Mouse (Mus musculus): ENCODE results near the gene Vmn1r39. TPM values are rescaled to one million over a fixed set of nuclear protein-coding genes. Genes with fewer than 3 reads are reported as not detected.
"Not testable (repeated sequence)": the region's sequence is repeated elsewhere in the genome, so short reads cannot be mapped to it uniquely, and the experiment has no call there.

Gene Vmn1r39
- polyA plus RNA-seq (2015; fragmentation: Nextera tagmentation; extraction: Ambion mirVana): not detected in 2 replicates

DNA sequence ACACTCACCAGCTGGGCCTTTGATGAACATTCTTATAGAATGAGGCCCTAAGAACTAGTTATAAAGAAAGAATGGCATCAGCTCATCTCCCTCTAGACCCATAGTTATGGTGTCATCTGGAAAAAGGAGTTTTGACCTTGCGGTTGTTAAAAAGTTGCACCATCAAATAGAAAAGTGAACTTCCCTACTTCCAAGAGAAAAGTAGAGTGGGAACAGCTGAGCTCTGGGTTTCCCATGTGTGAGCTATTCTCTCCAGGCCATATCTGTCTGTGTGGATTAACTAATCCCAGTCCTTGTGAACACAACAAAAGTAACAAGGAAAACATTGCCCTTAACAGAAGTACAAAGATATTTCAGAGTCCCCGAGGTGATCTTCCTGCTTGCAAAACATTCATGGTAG lies at the start of gene Vmn1r39:
Vmn1r39 (minus strand) TSS at position 101 of the 400 bp plus-strand sequence.
- no peak for ATAC-seq (ENCODE audit: low FRiP score, low read depth)
- WGBS: 95% methylated on average over 2 of the region's 2 CpGs
- H3K9ac ChIP-seq: no peak within 1 kb of the TSS

GRCm38 (mm10) chr6:66859391-66859790 lies 49.0 kb upstream of the Vmn1r39 start:
- H3K4me3 ChIP-seq: no peak overlapping the region
- H3K27ac ChIP-seq (replicated peaks): no peak overlapping the region
- H3K27me3 ChIP-seq: no peaks in the 10 kb centered on the region
- ATAC-seq (ENCODE audit: low FRiP score, low read depth): no peak
- H3K4me2 ChIP-seq: no peak overlapping the region
- H3K9ac ChIP-seq: no peak overlapping the region
- no peaks in the 10 kb centered on the region for H3K36me3 ChIP-seq
- H3K9me3 ChIP-seq: no peaks in the 10 kb centered on the region
- no peaks in the 10 kb centered on the region for H3K4me1 ChIP-seq (replicated peaks)

More for the DNA sequence above, at the start of gene Vmn1r39:
- H3K27me3 ChIP-seq: no peaks in the 10 kb centered on the region
- H3K4me1 ChIP-seq (replicated peaks): no peaks in the 10 kb centered on the region
- no peaks in the 10 kb centered on the region for H3K36me3 ChIP-seq
- no peaks in the 10 kb centered on the region for H3K9me3 ChIP-seq
- no peak within 1 kb of the TSS for H3K27ac ChIP-seq (replicated peaks)
- no peak within 1 kb of the TSS for H3K4me3 ChIP-seq
- H3K4me2 ChIP-seq: no peak within 1 kb of the TSS

- H3K27ac ChIP-seq (replicated peaks): no peak overlapping the region
- H3K9ac ChIP-seq: no peak overlapping the region
- no peaks in the 10 kb centered on the region for H3K4me1 ChIP-seq (replicated peaks)
- H3K36me3 ChIP-seq: no peaks in the 10 kb centered on the region
- H3K4me3 ChIP-seq: no peak overlapping the region
- ATAC-seq (ENCODE audit: low FRiP score, low read depth): no peak
- WGBS: 91% methylated on average over 1 of the region's 1 CpGs
- H3K27me3 ChIP-seq: no peaks in the 10 kb centered on the region
- H3K4me2 ChIP-seq: no peak overlapping the region
- no peaks in the 10 kb centered on the region for H3K9me3 ChIP-seq
These were observed 47.9 kb upstream of the Vmn1r39 start for GRCm38 (mm10) chr6:66858356-66858755.

GRCm38 (mm10) chr6:66856236-66856635 lies 45.8 kb upstream of the Vmn1r39 start:
- no peak overlapping the region for H3K27ac ChIP-seq (replicated peaks)

DNA sequence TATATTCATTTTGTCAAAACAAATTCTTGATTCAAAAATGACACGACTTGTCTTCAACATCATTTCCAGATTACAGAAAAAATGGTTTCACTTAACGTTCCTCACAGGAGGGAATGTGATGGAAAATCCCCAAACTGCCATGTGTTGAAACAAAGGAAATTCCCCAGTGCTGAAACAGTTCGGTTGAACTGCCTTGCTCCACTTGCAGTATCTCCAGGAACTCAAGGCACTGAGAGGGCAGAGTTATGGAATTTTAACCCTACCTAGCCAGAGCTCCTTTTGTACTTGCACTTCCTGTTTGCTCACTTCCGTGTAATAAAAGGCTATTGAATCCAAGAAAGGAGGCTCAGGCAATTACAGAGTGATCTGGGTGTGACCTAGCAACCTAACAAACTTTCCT lies 38.5 kb upstream of the Vmn1r39 start:
- no peaks in the 10 kb centered on the region for H3K9me3 ChIP-seq
- no peak overlapping the region for H3K4me2 ChIP-seq
- H3K4me3 ChIP-seq: no peak overlapping the region
- 48% methylated on average over 4 of the region's 4 CpGs for WGBS
- H3K36me3 ChIP-seq: no peaks in the 10 kb centered on the region
- H3K27me3 ChIP-seq: no peaks in the 10 kb centered on the region
- no peak overlapping the region for H3K9ac ChIP-seq
- no peaks in the 10 kb centered on the region for H3K4me1 ChIP-seq (replicated peaks)
- no peak overlapping the region for H3K27ac ChIP-seq (replicated peaks)
- ATAC-seq (ENCODE audit: low FRiP score, low read depth): no peak

More at GRCm38 (mm10) chr6:66856236-66856635, 45.8 kb upstream of the Vmn1r39 start:
- Histone ChIP-seq H3K4me1 (replicated peaks) (no peaks in the 10 kb centered on the region), H3K4me3 (no peak overlapping the region), H3K27me3 (no peaks in the 10 kb centered on the region), H3K9ac (no peak overlapping the region), H3K9me3 (no peaks in the 10 kb centered on the region), H3K36me3 (no peaks in the 10 kb centered on the region), H3K4me2 (no peak overlapping the region)
- ATAC-seq (ENCODE audit: low FRiP score, low read depth): no peak

DNA sequence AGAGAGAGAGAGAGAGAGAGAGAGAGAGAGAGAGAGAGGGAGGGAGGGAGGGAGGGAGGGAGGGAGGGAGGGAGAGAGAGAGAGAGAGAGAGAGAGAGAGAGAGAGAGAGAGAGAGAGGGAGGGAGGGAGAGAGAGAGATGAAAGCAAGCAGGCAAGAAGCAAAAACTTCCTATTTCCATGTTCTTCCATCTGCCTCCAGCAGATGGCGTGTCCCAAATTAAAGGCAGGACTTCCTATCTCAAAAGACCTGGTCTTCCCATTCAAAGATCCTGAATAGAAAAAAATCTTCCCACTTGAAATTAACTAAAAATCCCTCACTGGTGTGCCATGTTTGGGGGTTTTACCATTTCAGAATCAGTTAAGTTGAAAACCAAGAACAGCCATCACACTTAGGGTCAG lies 30.2 kb upstream of the Vmn1r39 start:
- WGBS: 5% methylated on average over 1 of the region's 1 CpGs
- H3K4me1 ChIP-seq (replicated peaks); ATAC-seq (ENCODE audit: low FRiP score, low read depth); H3K27me3 ChIP-seq; H3K36me3 ChIP-seq; H3K9me3 ChIP-seq; H3K4me3 ChIP-seq; H3K27ac ChIP-seq (replicated peaks); H3K9ac ChIP-seq; H3K4me2 ChIP-seq: not testable (repeated sequence)

DNA sequence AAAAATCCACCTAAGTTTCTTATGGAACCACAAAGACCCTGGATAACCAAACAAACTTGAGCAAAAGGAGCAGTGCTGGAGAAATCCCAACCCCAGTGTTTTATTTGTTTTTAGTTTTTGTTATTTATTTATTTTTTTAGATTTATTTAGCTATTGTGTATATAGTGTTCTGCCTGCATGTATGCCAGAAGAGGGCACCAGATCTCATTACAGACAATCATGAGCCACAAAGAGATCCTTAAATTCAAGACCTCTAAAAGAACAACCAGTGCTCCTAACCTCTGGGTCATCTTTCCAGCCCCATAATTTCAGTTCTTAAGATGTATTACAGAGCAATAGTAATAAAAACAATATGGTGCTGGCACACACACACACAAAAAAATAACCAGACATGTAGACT lies 26.5 kb upstream of the Vmn1r39 start:
- Histone ChIP-seq H3K27ac (replicated peaks) (no peak overlapping the region), H3K4me3 (no peak overlapping the region), H3K9me3 (no peaks in the 10 kb centered on the region), H3K4me2 (no peak overlapping the region), H3K4me1 (replicated peaks) (no peaks in the 10 kb centered on the region), H3K27me3 (no peaks in the 10 kb centered on the region), H3K36me3 (no peaks in the 10 kb centered on the region), H3K9ac (no peak overlapping the region)
- no peak for ATAC-seq (ENCODE audit: low FRiP score, low read depth)

GRCm38 (mm10) chr6:66806311-66806710 lies 4.1 kb downstream of the Vmn1r39 start:
- Histone ChIP-seq H3K4me1 (replicated peaks) (no peaks in the 10 kb centered on the region), H3K4me3 (no peak overlapping the region), H3K9ac (no peak overlapping the region), H3K9me3 (no peaks in the 10 kb centered on the region), H3K27me3 (no peaks in the 10 kb centered on the region), H3K27ac (replicated peaks) (no peak overlapping the region), H3K36me3 (no peaks in the 10 kb centered on the region), H3K4me2 (no peak overlapping the region)
- no peak for ATAC-seq (ENCODE audit: low FRiP score, low read depth)
- WGBS: 45% methylated on average over 1 of the region's 1 CpGs

- Histone ChIP-seq H3K9me3 (no peaks in the 10 kb centered on the region), H3K9ac (no peak overlapping the region), H3K4me1 (replicated peaks) (no peaks in the 10 kb centered on the region), H3K4me2 (no peak overlapping the region), H3K4me3 (no peak overlapping the region), H3K27ac (replicated peaks) (no peak overlapping the region), H3K27me3 (no peaks in the 10 kb centered on the region), H3K36me3 (no peaks in the 10 kb centered on the region)
- WGBS: 88% methylated on average over 3 of the region's 3 CpGs
- ATAC-seq (ENCODE audit: low FRiP score, low read depth): no peak
These were observed 4.7 kb downstream of the Vmn1r39 start for GRCm38 (mm10) chr6:66805713-66806112.

- not testable (repeated sequence) for H3K9me3 ChIP-seq; H3K4me2 ChIP-seq; H3K9ac ChIP-seq; H3K27me3 ChIP-seq; H3K36me3 ChIP-seq; H3K27ac ChIP-seq (replicated peaks); H3K4me3 ChIP-seq; ATAC-seq (ENCODE audit: low FRiP score, low read depth); H3K4me1 ChIP-seq (replicated peaks)
These were observed 27.9 kb downstream of the Vmn1r39 start, which contains the start of gene Vmn1r38 for GRCm38 (mm10) chr6:66782527-66782926. Gene Vmn1r38 (minus strand): TSS chr6:66782627.

Other genes starting within 250 kb of the Vmn1r39 start
- not detected in 2 replicates for gene Vmn1r33, start 192.3 kb downstream of the Vmn1r39 start, polyA plus RNA-seq (2015; fragmentation: Nextera tagmentation; extraction: Ambion mirVana)
- not detected in 2 replicates for gene Vmn1r34, start 166.7 kb downstream of the Vmn1r39 start, polyA plus RNA-seq (2015; fragmentation: Nextera tagmentation; extraction: Ambion mirVana)
- not detected in 2 replicates for gene Vmn1r35, start 124.7 kb downstream of the Vmn1r39 start, polyA plus RNA-seq (2015; fragmentation: Nextera tagmentation; extraction: Ambion mirVana)
- gene Vmn1r36, start 91.4 kb downstream of the Vmn1r39 start, polyA plus RNA-seq (2015; fragmentation: Nextera tagmentation; extraction: Ambion mirVana): not detected in 2 replicates
- gene Vmn1r37, start 81.2 kb downstream of the Vmn1r39 start, polyA plus RNA-seq (2015; fragmentation: Nextera tagmentation; extraction: Ambion mirVana): not detected in 2 replicates
- gene Vmn1r38, start 28.0 kb downstream of the Vmn1r39 start, polyA plus RNA-seq (2015; fragmentation: Nextera tagmentation; extraction: Ambion mirVana): not detected in 2 replicates
- 55.1 and 56.5 TPM in 2 replicates for gene Gng12, start 85.8 kb upstream of the Vmn1r39 start, polyA plus RNA-seq (2015; fragmentation: Nextera tagmentation; extraction: Ambion mirVana)
- gene Gadd45a, start 226.8 kb upstream of the Vmn1r39 start, polyA plus RNA-seq (2015; fragmentation: Nextera tagmentation; extraction: Ambion mirVana): 17.1 and 17.3 TPM in 2 replicates

Measured in hindbrain, embryonic 15.5 days (tissue).